Mouse (Mus musculus) liver, adult 2 months (tissue): ENCODE results near the gene Pcnx2.

Experiments
- CTCF ChIP-seq: fragments of 200-500 bp; IDR thresholded peaks from 2 replicates; pipeline ENCODE4 v1.5.1; 2011; ENCODE audit warnings: low read depth, low read length, control low read depth
- POLR2A ChIP-seq: fragments of 200-500 bp; IDR thresholded peaks from 2 replicates; pipeline ENCODE4 v1.6.1; 2011; ENCODE audit warnings: low read length, control low read depth; ENCODE audit not compliant: insufficient read depth; ENCODE audit errors: extremely low read depth

DNA sequence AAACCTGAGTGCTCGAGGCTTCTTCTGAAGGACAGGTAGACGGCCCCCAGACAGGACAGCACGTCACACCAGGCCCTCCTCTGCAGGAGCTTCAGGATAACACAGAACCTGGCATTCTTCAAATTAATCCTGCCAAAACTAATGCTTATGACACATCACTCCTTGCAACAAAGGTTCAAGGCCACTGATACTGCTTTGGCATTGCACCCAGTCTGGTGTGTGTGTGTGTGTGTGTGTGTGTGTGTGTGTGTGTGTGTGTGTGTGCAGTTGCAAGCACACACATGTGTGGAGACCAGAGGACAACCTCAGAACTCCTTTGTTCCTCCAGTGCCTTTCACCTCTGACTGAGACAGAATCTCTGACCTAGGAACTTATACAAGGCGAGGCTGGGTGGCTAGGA is 15.1 kb upstream of the Pcnx2 start:
- TF ChIP-seq CTCF (no peak), POLR2A (no peak)
